Mouse (Mus musculus): ENCODE measurements at regions not wholly inside any gene's neighbourhood (a gene's known extent, or its start where the extent isn't known, plus 50 kb on each side); places are given as distances from the start of the nearest gene placed in this dataset.
"Not testable (repeated sequence)": the region's sequence is repeated elsewhere in the genome, so short reads cannot be mapped to it uniquely, and the experiment has no call there.

GRCm38 (mm10) chr3:18580911-18581626 lies 632.9 kb downstream of the Cypt12 start:
- not testable (repeated sequence) for H3K36me3 ChIP-seq; H3K27ac ChIP-seq; H3K9me3 ChIP-seq; H3K4me3 ChIP-seq; H3K27me3 ChIP-seq (ENCODE audit: insufficient read depth, poor library complexity, severe bottlenecking); H3K4me1 ChIP-seq; DNase-seq (ENCODE audit: low spot score)
- 61% methylated on average over 12 of the region's 12 CpGs for WGBS

GRCm38 (mm10) chr3:18620608-18621007 lies 672.4 kb downstream of the Cypt12 start:
- Histone ChIP-seq H3K4me1 (peaks cover 12% of the 10 kb centered on the region), H3K27ac (no peak overlapping the region; the same call in 1 of the 2 replicates), H3K4me3 (no peak overlapping the region), H3K36me3 (no peaks in the 10 kb centered on the region), H3K9me3 (no peaks in the 10 kb centered on the region), H3K27me3 (ENCODE audit: insufficient read depth, poor library complexity, severe bottlenecking) (no peaks in the 10 kb centered on the region)
- WGBS, result 20% methylated on average over 7 of the region's 7 CpGs
- no peak for DNase-seq (ENCODE audit: low spot score)

DNA sequence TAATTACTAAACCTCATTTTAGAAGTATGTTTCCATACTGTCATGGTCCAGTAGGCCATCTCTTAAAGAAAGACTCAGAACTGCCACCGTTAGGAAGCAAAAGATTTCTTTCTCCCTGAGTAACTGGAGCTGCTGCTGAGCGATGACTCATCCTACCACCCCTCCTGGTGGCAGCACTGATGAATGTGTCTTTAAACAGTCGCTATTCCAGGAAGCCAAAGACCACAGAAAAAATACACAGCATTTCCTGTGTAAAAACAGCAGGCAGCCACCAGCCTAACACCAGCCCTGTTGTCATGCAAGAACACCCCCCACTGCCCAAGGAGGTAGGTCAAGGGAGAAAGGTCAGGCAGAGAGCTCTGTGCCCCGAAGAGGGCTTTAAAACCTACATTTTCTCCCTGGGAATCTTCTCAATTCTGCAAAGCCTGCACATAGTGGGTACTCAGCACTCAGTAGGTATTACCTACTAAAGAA lies 675.7 kb downstream of the Cypt12 start:
- peak overlapping the region; percentile 80 for H3K27ac ChIP-seq
- peak overlapping the region; percentile 58; the same call in 1 of the 2 replicates for H3K4me3 ChIP-seq
- peak; percentile 79 for DNase-seq (ENCODE audit: low spot score)
- no peaks in the 10 kb centered on the region for H3K9me3 ChIP-seq
- no peaks in the 10 kb centered on the region; the same call in 1 of the 2 replicates for H3K27me3 ChIP-seq (ENCODE audit: insufficient read depth, poor library complexity, severe bottlenecking)
- 3% methylated on average over 4 of the region's 4 CpGs for WGBS
- peaks cover 12% of the 10 kb centered on the region for H3K4me1 ChIP-seq
- H3K36me3 ChIP-seq, result no peaks in the 10 kb centered on the region

DNA sequence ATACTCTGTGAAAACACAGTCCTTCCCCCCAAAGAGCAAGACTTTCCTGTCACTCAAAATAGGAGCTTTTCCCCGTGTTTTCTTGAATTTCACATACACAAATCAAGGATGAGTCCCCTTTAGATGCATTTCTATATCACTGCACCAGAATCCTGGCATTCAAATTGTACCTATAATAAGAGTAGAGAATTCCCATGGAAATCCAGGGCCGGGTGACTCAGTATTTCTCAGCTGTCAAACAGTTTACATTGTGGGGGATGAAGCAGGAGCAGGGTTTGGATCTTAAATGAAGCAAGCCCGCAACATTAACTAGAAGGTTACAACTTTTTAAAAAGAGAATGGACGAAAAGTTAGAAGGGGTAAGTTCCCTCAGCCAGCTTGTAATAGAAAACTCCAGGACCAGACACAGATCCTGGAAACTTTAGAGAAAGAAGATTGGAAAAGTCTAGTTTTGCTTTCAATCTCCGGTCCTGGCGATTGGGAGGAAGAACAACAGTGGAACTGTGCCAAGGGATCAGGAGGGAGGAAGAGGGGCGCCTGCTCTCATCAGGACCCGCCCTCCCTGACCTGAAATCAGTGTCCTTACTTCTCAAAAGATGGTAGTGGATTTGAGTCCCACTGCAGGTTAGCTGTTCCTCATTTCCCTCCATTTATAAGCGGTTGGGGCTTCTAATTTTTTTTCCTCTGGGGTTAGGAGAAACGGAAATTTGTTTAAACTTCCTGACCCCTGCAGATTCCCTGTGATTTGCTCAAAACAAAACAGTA lies 676.4 kb downstream of the Cypt12 start:
- Histone ChIP-seq H3K4me1 (peaks cover 12% of the 10 kb centered on the region), H3K36me3 (no peaks in the 10 kb centered on the region), H3K4me3 (peak overlapping the region; percentile 58), H3K27ac (peak overlapping the region; percentile 80), H3K27me3 (ENCODE audit: insufficient read depth, poor library complexity, severe bottlenecking) (no peaks in the 10 kb centered on the region; the same call in 1 of the 2 replicates), H3K9me3 (no peaks in the 10 kb centered on the region)
- no peak for DNase-seq (ENCODE audit: low spot score)
- 6% methylated on average over 10 of the region's 10 CpGs for WGBS

DNA sequence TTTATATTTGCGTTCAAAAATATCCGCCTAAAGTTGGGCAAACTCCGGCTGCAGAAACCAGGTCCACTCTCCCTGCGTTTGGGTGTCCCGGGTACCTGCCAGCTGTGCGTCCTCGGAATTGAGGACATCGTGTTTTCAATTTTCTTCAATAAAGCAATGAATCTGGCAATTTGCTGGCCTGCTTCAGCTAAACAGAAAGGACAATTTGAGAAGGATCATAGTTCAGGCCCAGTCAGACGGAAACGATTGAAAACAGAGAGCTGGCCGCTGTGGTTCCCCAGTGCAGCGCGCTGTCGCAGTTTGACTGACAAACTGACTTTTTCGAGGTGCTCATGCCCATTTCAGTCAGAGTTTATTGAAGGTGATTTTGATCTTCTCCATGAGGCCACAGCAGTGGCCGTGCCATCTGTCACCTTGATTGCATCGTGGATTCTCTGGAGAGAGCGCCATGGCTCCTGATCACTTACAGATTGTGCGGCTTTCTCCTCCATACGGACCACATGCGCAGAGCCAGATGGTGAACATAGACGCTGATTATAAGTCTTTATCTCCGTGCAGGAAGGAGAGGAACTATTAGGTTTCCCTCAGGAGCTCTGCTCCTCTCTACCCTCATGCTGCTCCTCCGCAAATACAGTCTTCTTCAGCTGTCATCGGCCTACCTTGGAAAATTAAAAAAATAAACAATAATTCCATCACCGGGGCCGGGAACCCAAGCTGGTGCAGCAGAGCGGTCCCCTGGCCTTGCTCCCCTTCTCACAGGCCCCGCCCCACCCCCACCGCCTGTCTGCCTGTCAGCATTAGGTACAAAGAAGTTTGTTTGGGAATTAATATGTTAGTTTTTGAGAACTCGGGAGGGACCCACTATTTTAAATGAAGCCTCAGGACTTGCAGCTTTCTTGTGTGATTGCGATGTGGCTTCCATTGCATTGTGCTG lies 677.5 kb downstream of the Cypt12 start:
- DNase-seq (ENCODE audit: low spot score), result no peak
- 3% methylated on average over 32 of the region's 32 CpGs for WGBS
- Histone ChIP-seq H3K27me3 (ENCODE audit: insufficient read depth, poor library complexity, severe bottlenecking) (no peaks in the 10 kb centered on the region; the same call in 1 of the 2 replicates), H3K27ac (peak overlapping the region; percentile 80), H3K9me3 (no peaks in the 10 kb centered on the region), H3K4me1 (peaks cover 9% of the 10 kb centered on the region), H3K4me3 (peak overlapping the region; percentile 58), H3K36me3 (no peaks in the 10 kb centered on the region)

GRCm38 (mm10) chr3:18626375-18626774 lies 678.2 kb downstream of the Cypt12 start:
- DNase-seq (ENCODE audit: low spot score), result no peak
- Histone ChIP-seq H3K4me3 (peak overlapping the region; percentile 58; the same call in 1 of the 2 replicates), H3K4me1 (peaks cover 9% of the 10 kb centered on the region), H3K27ac (no peak overlapping the region), H3K27me3 (ENCODE audit: insufficient read depth, poor library complexity, severe bottlenecking) (no peaks in the 10 kb centered on the region; the same call in 1 of the 2 replicates), H3K36me3 (no peaks in the 10 kb centered on the region), H3K9me3 (no peaks in the 10 kb centered on the region)
- 40% methylated on average over 6 of the region's 6 CpGs for WGBS

- peaks cover 9% of the 10 kb centered on the region for H3K4me1 ChIP-seq
- H3K27me3 ChIP-seq (ENCODE audit: insufficient read depth, poor library complexity, severe bottlenecking), result no peaks in the 10 kb centered on the region; the same call in 1 of the 2 replicates
- no peak overlapping the region for H3K4me3 ChIP-seq
- H3K9me3 ChIP-seq, result no peaks in the 10 kb centered on the region
- DNase-seq (ENCODE audit: low spot score), result no peak
- no peak overlapping the region for H3K27ac ChIP-seq
- no peaks in the 10 kb centered on the region for H3K36me3 ChIP-seq
- 74% methylated on average over 2 of the region's 2 CpGs for WGBS
Observed at GRCm38 (mm10) chr3:18626820-18627219, 678.6 kb downstream of the Cypt12 start.

DNA sequence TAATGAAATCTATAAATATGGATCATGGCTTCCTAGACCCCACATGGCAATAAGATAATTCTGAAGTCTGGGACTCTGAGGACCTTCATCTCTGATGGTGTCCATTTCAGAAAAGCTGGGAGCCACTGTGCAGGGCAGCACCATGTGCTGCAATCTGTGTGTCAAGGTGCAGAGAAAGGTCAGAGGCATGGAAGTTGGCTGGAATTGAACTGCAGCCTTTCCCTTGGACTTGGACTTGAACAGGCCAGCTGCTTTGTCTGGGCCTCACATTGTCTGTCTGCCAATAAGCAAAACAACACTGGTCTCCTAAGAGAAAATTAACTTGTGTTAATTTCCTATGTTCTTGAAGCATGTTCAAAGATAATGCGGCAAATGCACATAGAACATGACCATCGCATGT lies 681.0 kb downstream of the Cypt12 start:
- no peak overlapping the region for H3K27ac ChIP-seq
- H3K4me3 ChIP-seq, result no peak overlapping the region
- no peaks in the 10 kb centered on the region for H3K36me3 ChIP-seq
- no peaks in the 10 kb centered on the region; the same call in 1 of the 2 replicates for H3K27me3 ChIP-seq (ENCODE audit: insufficient read depth, poor library complexity, severe bottlenecking)
- H3K9me3 ChIP-seq, result no peaks in the 10 kb centered on the region
- peaks cover 2% of the 10 kb centered on the region; the same call in 1 of the 2 replicates for H3K4me1 ChIP-seq
- DNase-seq (ENCODE audit: low spot score), result no peak
- 94% methylated on average over 2 of the region's 2 CpGs for WGBS

DNA sequence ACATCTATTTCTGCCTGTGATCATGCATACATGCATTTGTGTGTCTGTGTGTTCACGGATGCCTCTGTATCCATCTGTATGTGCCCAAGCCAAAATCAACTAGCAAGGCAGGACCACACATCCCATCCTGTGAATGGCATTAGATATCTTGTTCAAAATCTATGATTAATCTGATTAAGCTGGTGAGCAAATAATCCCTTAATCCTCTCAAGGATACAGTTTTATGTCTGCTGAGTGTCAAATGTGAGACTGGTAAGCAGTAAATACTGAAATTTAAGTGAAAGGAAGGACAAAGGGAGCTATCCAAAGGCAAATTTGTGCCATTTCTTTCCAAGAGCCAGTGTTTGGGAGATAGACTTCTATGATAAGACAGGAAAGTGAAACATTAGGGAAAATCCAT lies 683.4 kb downstream of the Cypt12 start:
- H3K9me3 ChIP-seq, result no peaks in the 10 kb centered on the region
- H3K36me3 ChIP-seq, result no peaks in the 10 kb centered on the region
- WGBS, result 80% methylated on average over 1 of the region's 1 CpGs
- H3K27ac ChIP-seq, result no peak overlapping the region
- DNase-seq (ENCODE audit: low spot score), result no peak
- no peaks in the 10 kb centered on the region; the same call in 1 of the 2 replicates for H3K27me3 ChIP-seq (ENCODE audit: insufficient read depth, poor library complexity, severe bottlenecking)
- H3K4me3 ChIP-seq, result no peak overlapping the region
- no peaks in the 10 kb centered on the region; the same call in 1 of the 2 replicates for H3K4me1 ChIP-seq

GRCm38 (mm10) chr3:18634855-18635254 lies 686.6 kb downstream of the Cypt12 start:
- DNase-seq (ENCODE audit: low spot score), result no peak
- H3K4me3 ChIP-seq, result no peak overlapping the region
- H3K36me3 ChIP-seq, result no peaks in the 10 kb centered on the region
- H3K4me1 ChIP-seq, result no peaks in the 10 kb centered on the region
- no peak overlapping the region for H3K27ac ChIP-seq
- no peaks in the 10 kb centered on the region for H3K9me3 ChIP-seq
- no peaks in the 10 kb centered on the region for H3K27me3 ChIP-seq (ENCODE audit: insufficient read depth, poor library complexity, severe bottlenecking)

DNA sequence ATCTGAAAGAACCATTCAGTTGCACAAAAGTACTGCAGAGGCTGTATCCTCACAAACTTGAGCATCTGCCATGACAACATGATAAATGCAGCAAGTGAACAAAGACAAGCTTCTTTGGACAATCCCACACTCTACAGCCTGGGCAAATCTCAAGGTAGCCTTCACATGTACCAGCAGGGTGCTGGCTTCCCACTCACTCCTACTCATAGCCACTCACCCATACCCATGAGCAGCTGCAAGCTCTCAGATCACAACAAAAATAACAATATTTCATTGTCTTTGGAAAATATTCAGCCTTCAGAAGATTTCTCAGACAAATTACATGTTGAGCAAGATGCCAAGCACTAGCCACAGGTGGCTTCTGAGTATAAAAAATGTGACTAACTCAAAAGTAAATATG lies 689.3 kb downstream of the Cypt12 start:
- Histone ChIP-seq H3K9me3 (no peaks in the 10 kb centered on the region), H3K4me3 (no peak overlapping the region), H3K27me3 (ENCODE audit: insufficient read depth, poor library complexity, severe bottlenecking) (no peaks in the 10 kb centered on the region)

GRCm38 (mm10) chr3:18640286-18640685 lies 692.1 kb downstream of the Cypt12 start:
- Histone ChIP-seq H3K36me3 (no peaks in the 10 kb centered on the region), H3K27ac (no peak overlapping the region), H3K27me3 (ENCODE audit: insufficient read depth, poor library complexity, severe bottlenecking) (no peaks in the 10 kb centered on the region), H3K9me3 (no peaks in the 10 kb centered on the region), H3K4me3 (no peak overlapping the region), H3K4me1 (no peaks in the 10 kb centered on the region)
- no peak for DNase-seq (ENCODE audit: low spot score)
- 84% methylated on average over 5 of the region's 5 CpGs for WGBS

More for the DNA sequence above, 689.3 kb downstream of the Cypt12 start:
- DNase-seq (ENCODE audit: low spot score), result no peak
- H3K36me3 ChIP-seq, result no peaks in the 10 kb centered on the region
- H3K27ac ChIP-seq, result no peak overlapping the region
- no peaks in the 10 kb centered on the region for H3K4me1 ChIP-seq

Data from heart, embryonic 10.5 days (tissue).